Mouse (Mus musculus) lung, postnatal 0 days (tissue): ENCODE data around the gene Tbc1d1. TPM values are rescaled to one million over a fixed set of nuclear protein-coding genes. Genes with fewer than 3 reads are reported as not detected.

Experiments
- ATAC-seq: fragments of 200-750 bp; cut with Nextera tagmentation; 2 replicates; pipeline ENCODE4 v1.8.0; 2017; ENCODE audit warnings: moderate library complexity
- DNase-seq: peaks from one replicate; pipeline ENCODE4 v3.0.0-alpha.2; 2016; ENCODE audit warnings: low spot score
- H3K27ac ChIP-seq: fragments of 300-500 bp; sonication (generic); 2 replicates; pipeline ENCODE4 v1.5.1; 2014; ENCODE audit warnings: antibody characterized with exemption, mild to moderate bottlenecking, low read length, mixed read lengths
- H3K27me3 ChIP-seq: fragments of 300-500 bp; sonication (generic); replicated peaks from 2 replicates; pipeline ENCODE4 v1.6.1; 2014; ENCODE audit warnings: low read length, mixed read lengths; ENCODE audit not compliant: insufficient read depth
- H3K36me3 ChIP-seq: fragments of 300-500 bp; sonication (generic); 2 replicates; pipeline ENCODE4 v1.6.1; 2014; ENCODE audit warnings: low read length, mixed read lengths; ENCODE audit not compliant: insufficient read depth
- H3K4me1 ChIP-seq: fragments of 300-500 bp; sonication (generic); 2 replicates; pipeline ENCODE4 v1.6.1; 2014; ENCODE audit warnings: antibody characterized with exemption, low read depth, low read length, mixed read lengths; ENCODE audit not compliant: insufficient read depth
- H3K4me2 ChIP-seq: fragments of 300-500 bp; sonication (generic); replicated peaks from 2 replicates; pipeline ENCODE4 v1.6.1; 2014; ENCODE audit warnings: low read depth, mild to moderate bottlenecking, low read length, moderate library complexity, mixed read lengths
- H3K4me3 ChIP-seq: fragments of 300-500 bp; sonication (generic); 2 replicates; pipeline ENCODE4 v1.5.1; 2014; ENCODE audit warnings: low read depth, low read length
- H3K9ac ChIP-seq: fragments of 300-500 bp; sonication (generic); replicated peaks from 2 replicates; pipeline ENCODE4 v1.6.1; 2014; ENCODE audit warnings: low read depth, mild to moderate bottlenecking
- H3K9me3 ChIP-seq: fragments of 300-500 bp; sonication (generic); 2 replicates; pipeline ENCODE4 v1.6.1; 2016; ENCODE audit warnings: low read length, mixed read lengths
- CTCF ChIP-seq: IDR thresholded peaks from 2 replicates; pipeline ENCODE4 v1.5.1; 2016; ENCODE audit warnings: antibody characterized with exemption, mild to moderate bottlenecking
- EP300 ChIP-seq: IDR thresholded peaks from 2 replicates; pipeline ENCODE4 v1.6.1; 2016; ENCODE audit warnings: antibody characterized with exemption, mild to moderate bottlenecking, control low read depth
- WGBS: fragments of 180-500 bp; shearing (Covaris S2); extraction: QIAGEN DNeasy Blood & Tissue Kit; methylation state at CpG from one replicate; pipeline ENCODE4 v1.1.7; 2014; 5-methylcytosine and 5-hydroxymethylcytosine counted together
- polyA plus RNA-seq: library from polyadenylated mRNA; unstranded; fragments of >200 nt; fragmentation: Nextera tagmentation; extraction: Ambion mirVana; gene quantifications from 2 replicates; pipeline ENCODE4 v1.2.1, GENCODE M21; 2015

Gene Tbc1d1
- polyA plus RNA-seq, 1 experiment from 2014 or later: 15.3 TPM

GRCm38 (mm10) chr5:64210817-64211216 lies 54.7 kb downstream of the Tbc1d1 start:
- Histone ChIP-seq H3K9ac (no peak overlapping the region), H3K27me3 (no peaks in the 10 kb centered on the region), H3K9me3 (no peaks in the 10 kb centered on the region), H3K4me1 (no peaks in the 10 kb centered on the region), H3K36me3 (no peaks in the 10 kb centered on the region), H3K4me2 (no peak overlapping the region), H3K27ac (no peak overlapping the region), H3K4me3 (no peak overlapping the region)
- ATAC-seq: no peak
- no peak for DNase-seq
- WGBS: 70% methylated on average over 4 of the region's 4 CpGs
- no peak for TF ChIP-seq CTCF
- no peak for TF ChIP-seq EP300

- 60% methylated on average over 7 of the region's 7 CpGs for WGBS
- ATAC-seq: no peak
- TF ChIP-seq CTCF (no peak), EP300 (no peak)
- Histone ChIP-seq H3K9ac (no peak overlapping the region), H3K27ac (peak overlapping the region; percentile 20; the same call in 1 of the 2 replicates), H3K4me1 (no peaks in the 10 kb centered on the region), H3K9me3 (no peaks in the 10 kb centered on the region), H3K4me2 (no peak overlapping the region), H3K27me3 (no peaks in the 10 kb centered on the region), H3K36me3 (no peaks in the 10 kb centered on the region), H3K4me3 (no peak overlapping the region)
- DNase-seq: no peak
Observed at GRCm38 (mm10) chr5:64211284-64211683, 55.2 kb downstream of the Tbc1d1 start.

- Histone ChIP-seq H3K9me3 (no peaks in the 10 kb centered on the region), H3K27ac (0 out of 2 replicates have a peak overlapping the region, but pooled peaks have one; percentile 54), H3K4me2 (no peak overlapping the region), H3K27me3 (no peaks in the 10 kb centered on the region), H3K36me3 (no peaks in the 10 kb centered on the region), H3K9ac (no peak overlapping the region), H3K4me1 (no peaks in the 10 kb centered on the region), H3K4me3 (no peak overlapping the region)
- TF ChIP-seq CTCF: no peak
- TF ChIP-seq EP300: 0 out of 2 replicates have a peak, but pooled peaks have one; percentile 14
- ATAC-seq (peak; percentile 37; the same call in 1 of the 2 replicates), DNase-seq (no peak)
- 44% methylated on average over 5 of the region's 5 CpGs for WGBS
Observed at GRCm38 (mm10) chr5:64212206-64212605, 56.1 kb downstream of the Tbc1d1 start.

- no peak for DNase-seq
Observed at GRCm38 (mm10) chr5:64212619-64213018, 56.5 kb downstream of the Tbc1d1 start.

GRCm38 (mm10) chr5:64215806-64216205 lies 59.7 kb downstream of the Tbc1d1 start:
- Histone ChIP-seq H3K4me2 (no peak overlapping the region), H3K27me3 (no peaks in the 10 kb centered on the region), H3K4me1 (peaks cover 3% of the 10 kb centered on the region; the same call in 1 of the 2 replicates), H3K9me3 (no peaks in the 10 kb centered on the region), H3K27ac (no peak overlapping the region), H3K4me3 (no peak overlapping the region), H3K36me3 (no peaks in the 10 kb centered on the region), H3K9ac (no peak overlapping the region)
- ATAC-seq (no peak), DNase-seq (no peak)
- 88% methylated on average over 5 of the region's 5 CpGs for WGBS
- no peak for TF ChIP-seq EP300
- no peak for TF ChIP-seq CTCF

More at GRCm38 (mm10) chr5:64212619-64213018, 56.5 kb downstream of the Tbc1d1 start:
- H3K4me1 ChIP-seq: no peaks in the 10 kb centered on the region
- TF ChIP-seq EP300 (no peak), CTCF (no peak)
- no peak overlapping the region for H3K4me2 ChIP-seq
- H3K4me3 ChIP-seq: no peak overlapping the region
- 44% methylated on average over 3 of the region's 3 CpGs for WGBS
- 0 out of 2 replicates have a peak overlapping the region, but pooled peaks have one; percentile 54 for H3K27ac ChIP-seq
- ATAC-seq: no peak
- no peak overlapping the region for H3K9ac ChIP-seq
- no peaks in the 10 kb centered on the region for H3K36me3 ChIP-seq
- no peaks in the 10 kb centered on the region for H3K27me3 ChIP-seq
- no peaks in the 10 kb centered on the region for H3K9me3 ChIP-seq

GRCm38 (mm10) chr5:64216326-64216725 lies 60.2 kb downstream of the Tbc1d1 start:
- Histone ChIP-seq H3K27me3 (no peaks in the 10 kb centered on the region), H3K4me3 (no peak overlapping the region), H3K9me3 (no peaks in the 10 kb centered on the region), H3K27ac (no peak overlapping the region), H3K4me2 (no peak overlapping the region), H3K9ac (no peak overlapping the region), H3K36me3 (no peaks in the 10 kb centered on the region), H3K4me1 (peaks cover 3% of the 10 kb centered on the region; the same call in 1 of the 2 replicates)
- ATAC-seq: no peak
- WGBS: 85% methylated on average over 4 of the region's 4 CpGs
- no peak for TF ChIP-seq EP300
- TF ChIP-seq CTCF: no peak
- no peak for DNase-seq

GRCm38 (mm10) chr5:64217256-64217655 lies 61.2 kb downstream of the Tbc1d1 start:
- no peaks in the 10 kb centered on the region for H3K9me3 ChIP-seq
- H3K4me1 ChIP-seq: peaks cover 3% of the 10 kb centered on the region; the same call in 1 of the 2 replicates
- no peak for TF ChIP-seq CTCF
- ATAC-seq (no peak), DNase-seq (no peak)
- H3K4me2 ChIP-seq: no peak overlapping the region
- H3K27me3 ChIP-seq: no peaks in the 10 kb centered on the region
- no peaks in the 10 kb centered on the region for H3K36me3 ChIP-seq
- WGBS: 48% methylated on average over 8 of the region's 8 CpGs
- H3K9ac ChIP-seq: no peak overlapping the region
- H3K27ac ChIP-seq: no peak overlapping the region
- H3K4me3 ChIP-seq: no peak overlapping the region
